Mouse (Mus musculus) forebrain, embryonic 14.5 days (tissue): ENCODE results near the gene Elof1. TPM values are rescaled to one million over a fixed set of nuclear protein-coding genes. Genes with fewer than 3 reads are reported as not detected.

Experiments used
- ATAC-seq: fragments of 200-750 bp; cut with Nextera tagmentation; 2 replicates; pipeline ENCODE4 v1.8.0; 2017; ENCODE audit warnings: mild to moderate bottlenecking, moderate library complexity
- DNase-seq: peaks from one replicate; pipeline ENCODE4 v3.0.0-alpha.2; 2015; ENCODE audit warnings: low spot score
- H3K27ac ChIP-seq: fragments of 300-500 bp; sonication (generic); 2 replicates; pipeline ENCODE4 v1.5.1; 2014; ENCODE audit warnings: low read depth, mild to moderate bottlenecking, control low read depth, low read length, moderate library complexity
- H3K27me3 ChIP-seq: fragments of 300-500 bp; sonication (generic); replicated peaks from 2 replicates; pipeline ENCODE4 v1.6.1; 2014; ENCODE audit warnings: low read length, control low read depth, mixed read lengths; ENCODE audit not compliant: control insufficient read depth, insufficient read depth
- H3K36me3 ChIP-seq: fragments of 300-500 bp; sonication (generic); 2 replicates; pipeline ENCODE4 v1.6.1; 2014; ENCODE audit warnings: low read length, control low read depth; ENCODE audit not compliant: control insufficient read depth, insufficient read depth
- H3K4me1 ChIP-seq: fragments of 300-500 bp; sonication (generic); 2 replicates; pipeline ENCODE4 v1.6.1; 2014; ENCODE audit warnings: antibody characterized with exemption, low read length, control low read depth; ENCODE audit not compliant: control insufficient read depth, insufficient read depth
- H3K4me2 ChIP-seq: fragments of 300-500 bp; sonication (generic); 2 replicates; pipeline ENCODE4 v1.6.1; 2014; ENCODE audit warnings: mild to moderate bottlenecking, control low read depth, low read length
- H3K4me3 ChIP-seq: fragments of 300-500 bp; sonication (generic); 2 replicates; pipeline ENCODE4 v1.5.1; 2014; ENCODE audit warnings: low read depth, low read length, control low read depth
- H3K9ac ChIP-seq: fragments of 300-500 bp; sonication (generic); 2 replicates; pipeline ENCODE4 v1.6.1; 2014; ENCODE audit warnings: mild to moderate bottlenecking, low read length, control low read depth, moderate library complexity
- H3K9me3 ChIP-seq: fragments of 300-500 bp; sonication (generic); replicated peaks from 2 replicates; pipeline ENCODE4 v1.6.1; 2016; ENCODE audit warnings: low read length, control low read depth, mixed read lengths; ENCODE audit not compliant: control insufficient read depth
- WGBS: fragments of 180-500 bp; shearing (Covaris S2); extraction: QIAGEN DNeasy Blood & Tissue Kit; methylation state at CpG from one replicate; pipeline ENCODE4 v1.1.7; 2014; 5-methylcytosine and 5-hydroxymethylcytosine counted together
- polyA plus RNA-seq: library from polyadenylated mRNA; unstranded; fragments of >200 nt; fragmentation: Nextera tagmentation; extraction: Ambion mirVana; gene quantifications from 2 replicates; pipeline ENCODE4 v1.2.1, GENCODE M21; 2014

Gene Elof1
- polyA plus RNA-seq, 1 experiment from 2014 or later: 240 TPM

GRCm38 (mm10) chr9:22139746-22140145, 22.8 kb upstream of the Elof1 start:
- H3K9ac ChIP-seq: no peak overlapping the region

GRCm38 (mm10) chr9:22138480-22138879, 21.5 kb upstream of the Elof1 start:
- H3K27me3 ChIP-seq: no peaks in the 10 kb centered on the region
- H3K36me3 ChIP-seq: no peaks in the 10 kb centered on the region
- H3K9me3 ChIP-seq: no peaks in the 10 kb centered on the region
- H3K9ac ChIP-seq: no peak overlapping the region
- ATAC-seq (no peak), DNase-seq (peak; percentile 50)
- 29% methylated on average over 2 of the region's 2 CpGs for WGBS
- H3K4me1 ChIP-seq: no peaks in the 10 kb centered on the region
- H3K4me2 ChIP-seq: no peak overlapping the region
- H3K27ac ChIP-seq: no peak overlapping the region
- H3K4me3 ChIP-seq: no peak overlapping the region

More at GRCm38 (mm10) chr9:22139746-22140145, 22.8 kb upstream of the Elof1 start:
- WGBS: 88% methylated on average over 5 of the region's 5 CpGs
- H3K27ac ChIP-seq: no peak overlapping the region
- H3K4me1 ChIP-seq: no peaks in the 10 kb centered on the region
- no peak overlapping the region for H3K4me2 ChIP-seq
- DNase-seq (no peak), ATAC-seq (no peak)
- no peak overlapping the region for H3K4me3 ChIP-seq
- no peaks in the 10 kb centered on the region for H3K9me3 ChIP-seq
- no peaks in the 10 kb centered on the region for H3K36me3 ChIP-seq
- no peaks in the 10 kb centered on the region for H3K27me3 ChIP-seq

- no peak overlapping the region for H3K4me2 ChIP-seq
- H3K27me3 ChIP-seq: peaks cover 4% of the 10 kb centered on the region; the same call in 1 of the 2 replicates
- no peak overlapping the region for H3K4me3 ChIP-seq
- no peak overlapping the region for H3K9ac ChIP-seq
- no peak for ATAC-seq
- H3K27ac ChIP-seq: no peak overlapping the region
- no peaks in the 10 kb centered on the region for H3K4me1 ChIP-seq
- 11% methylated on average over 22 of the region's 23 CpGs for WGBS
- H3K9me3 ChIP-seq: no peaks in the 10 kb centered on the region
- H3K36me3 ChIP-seq: no peaks in the 10 kb centered on the region
- DNase-seq: no peak
Measured at GRCm38 (mm10) chr9:22136765-22137547, 20.0 kb upstream of the Elof1 start.

GRCm38 (mm10) chr9:22135644-22136390, 18.8 kb upstream of the Elof1 start, which contains the start of gene Acp5:
Gene Acp5, minus strand, starts transcription at chr9:22135711.
- ATAC-seq: no peak
- H3K4me1 ChIP-seq: no peaks in the 10 kb centered on the region
- H3K27ac ChIP-seq: no peak within 1 kb of the TSS
- no peak for DNase-seq
- H3K9me3 ChIP-seq: no peaks in the 10 kb centered on the region
- H3K9ac ChIP-seq: no peak within 1 kb of the TSS
- no peaks in the 10 kb centered on the region for H3K36me3 ChIP-seq
- no peak within 1 kb of the TSS for H3K4me3 ChIP-seq
- H3K4me2 ChIP-seq: no peak within 1 kb of the TSS
- H3K27me3 ChIP-seq: peaks cover 12% of the 10 kb centered on the region; the same call in 1 of the 2 replicates
- WGBS: 79% methylated on average over 7 of the region's 7 CpGs

GRCm38 (mm10) chr9:22134988-22135643, 18.1 kb upstream of the Elof1 start:
- H3K9ac ChIP-seq: no peak overlapping the region
- no peaks in the 10 kb centered on the region for H3K36me3 ChIP-seq
- H3K4me2 ChIP-seq: no peak overlapping the region
- no peak overlapping the region for H3K27ac ChIP-seq
- no peaks in the 10 kb centered on the region for H3K9me3 ChIP-seq
- no peak for DNase-seq
- H3K27me3 ChIP-seq: peaks cover 15% of the 10 kb centered on the region; the same call in 1 of the 2 replicates
- ATAC-seq: no peak
- WGBS: 73% methylated on average over 9 of the region's 9 CpGs
- no peak overlapping the region for H3K4me3 ChIP-seq
- H3K4me1 ChIP-seq: no peaks in the 10 kb centered on the region

- Histone ChIP-seq H3K4me1 (no peaks in the 10 kb centered on the region), H3K27ac (no peak overlapping the region), H3K9me3 (no peaks in the 10 kb centered on the region), H3K4me3 (no peak overlapping the region), H3K27me3 (peaks cover 15% of the 10 kb centered on the region; the same call in 1 of the 2 replicates), H3K36me3 (no peaks in the 10 kb centered on the region), H3K4me2 (no peak overlapping the region), H3K9ac (no peak overlapping the region)
- DNase-seq (no peak), ATAC-seq (no peak)
- 91% methylated on average over 7 of the region's 7 CpGs for WGBS
Measured at GRCm38 (mm10) chr9:22134246-22134890, 17.4 kb upstream of the Elof1 start.

- no peak overlapping the region; the same call in 1 of the 2 replicates for H3K4me2 ChIP-seq
- H3K27ac ChIP-seq: no peak overlapping the region
- ATAC-seq: no peak
Measured at GRCm38 (mm10) chr9:22132220-22132619, 15.2 kb upstream of the Elof1 start.

GRCm38 (mm10) chr9:22131226-22131981, 14.4 kb upstream of the Elof1 start:
- H3K4me1 ChIP-seq: no peaks in the 10 kb centered on the region
- ATAC-seq (no peak), DNase-seq (no peak)
- H3K4me2 ChIP-seq: peak overlapping the region; percentile 23; the same call in 1 of the 2 replicates
- peaks cover 15% of the 10 kb centered on the region; the same call in 1 of the 2 replicates for H3K27me3 ChIP-seq
- WGBS: 2% methylated on average over 35 of the region's 35 CpGs
- no peak overlapping the region for H3K4me3 ChIP-seq
- no peaks in the 10 kb centered on the region for H3K36me3 ChIP-seq
- H3K27ac ChIP-seq: no peak overlapping the region
- no peaks in the 10 kb centered on the region for H3K9me3 ChIP-seq
- H3K9ac ChIP-seq: no peak overlapping the region

More at GRCm38 (mm10) chr9:22132220-22132619, 15.2 kb upstream of the Elof1 start:
- Histone ChIP-seq H3K36me3 (no peaks in the 10 kb centered on the region), H3K4me3 (no peak overlapping the region), H3K27me3 (peaks cover 15% of the 10 kb centered on the region; the same call in 1 of the 2 replicates), H3K9ac (no peak overlapping the region), H3K9me3 (no peaks in the 10 kb centered on the region), H3K4me1 (no peaks in the 10 kb centered on the region)
- 56% methylated on average over 11 of the region's 11 CpGs for WGBS
- DNase-seq: no peak
